Mouse (Mus musculus): Measurements from ENCODE around the gene Pde8b. TPM values are rescaled to one million over a fixed set of nuclear protein-coding genes. Genes with fewer than 3 reads are reported as not detected.

The Pde8b gene
- polyA plus RNA-seq, 1 experiment = 0.05 TPM

DNA sequence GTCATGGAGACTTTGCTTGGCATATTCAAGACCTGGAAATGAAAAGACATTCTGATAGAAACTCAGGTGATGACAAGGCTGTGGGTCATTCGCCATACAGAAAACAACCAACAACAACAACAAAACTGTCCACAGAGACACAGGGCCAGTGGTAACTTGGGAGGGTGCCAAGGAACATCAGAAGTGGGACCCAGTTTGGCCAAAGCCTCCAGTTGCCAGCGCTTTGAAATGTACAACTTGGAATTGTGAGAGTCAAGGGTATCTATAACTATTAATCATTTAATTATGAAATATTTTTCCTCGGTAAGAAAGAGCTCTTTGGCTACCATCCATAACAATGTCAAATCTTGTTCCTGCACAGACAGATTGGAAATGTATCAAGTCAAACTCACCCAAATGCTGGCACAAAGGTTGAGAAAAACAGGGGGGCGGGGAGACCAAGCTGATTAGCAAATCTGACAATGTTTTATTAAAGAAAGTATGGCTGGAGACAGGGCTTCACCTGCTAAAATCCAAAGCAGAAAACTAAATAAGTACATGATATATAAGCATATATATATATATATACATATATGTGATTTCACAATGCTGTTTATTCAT is 28.4 kb upstream of the Pde8b start:
- Histone ChIP-seq H3ac (ENCODE audit: control insufficient read depth, insufficient read length, low read depth) (no peak overlapping the region), H3K4me3 (ENCODE audit: insufficient read depth, poor library complexity, severe bottlenecking) (no peak overlapping the region), H3K79me2 (ENCODE audit: control insufficient read depth, insufficient read depth) (no peaks in the 10 kb centered on the region), H3K79me3 (ENCODE audit: low read depth) (no peaks in the 10 kb centered on the region), H3K36me3 (ENCODE audit: control insufficient read depth, insufficient read depth) (no peaks in the 10 kb centered on the region), H3K27me3 (ENCODE audit: control insufficient read depth, insufficient read depth, insufficient read length) (no peaks in the 10 kb centered on the region)
- TF ChIP-seq USF1 (IDR thresholded peaks at IDR 0.05; ENCODE audit: low read depth) = no peak
- no peak for TF ChIP-seq FOSL1 (IDR thresholded peaks at IDR 0.05; ENCODE audit: insufficient read depth, low read length, poor library complexity, severe bottlenecking)
- no peak for TF ChIP-seq CEBPB (IDR thresholded peaks at IDR 0.05; ENCODE audit: low read depth)
- TF ChIP-seq CTCF (IDR thresholded peaks at IDR 0.05; ENCODE audit: control insufficient read depth, insufficient read depth, insufficient read length) = no peak
- no peak for TF ChIP-seq MYOD1 (IDR thresholded peaks at IDR 0.05; ENCODE audit: control insufficient read depth, insufficient read length, low read depth)
- no peak for TF ChIP-seq MYOG (IDR thresholded peaks at IDR 0.05; ENCODE audit: control insufficient read depth, extremely low read depth, insufficient read length)
- TF ChIP-seq MAX (IDR thresholded peaks at IDR 0.05) = no peak

DNA sequence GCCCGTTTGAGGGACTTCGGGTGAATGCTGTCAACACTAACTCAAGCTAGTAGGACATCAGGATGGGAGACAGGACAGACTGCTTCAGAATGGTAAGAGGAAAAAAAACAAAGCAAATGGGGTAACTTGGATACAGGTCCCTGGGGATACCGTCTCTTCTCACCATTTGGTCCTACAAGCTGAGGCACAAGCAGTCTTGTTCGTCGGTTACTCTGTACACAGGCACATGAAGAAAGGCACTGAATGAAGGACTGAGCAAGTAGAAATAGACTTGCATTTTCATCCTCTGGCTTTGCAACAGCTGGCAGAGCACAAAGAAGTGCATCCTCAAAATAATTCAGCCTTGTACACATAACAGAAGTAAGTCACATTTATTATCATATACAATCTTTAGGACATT is 14.6 kb upstream of the Pde8b start:
- TF ChIP-seq USF1 (IDR thresholded peaks at IDR 0.05; ENCODE audit: low read depth) (no peak), CTCF (IDR thresholded peaks at IDR 0.05; ENCODE audit: control insufficient read depth, insufficient read depth, insufficient read length) (no peak), MYOG (IDR thresholded peaks at IDR 0.05; ENCODE audit: control insufficient read depth, extremely low read depth, insufficient read length) (no peak), FOSL1 (IDR thresholded peaks at IDR 0.05; ENCODE audit: insufficient read depth, low read length, poor library complexity, severe bottlenecking) (no peak), CEBPB (IDR thresholded peaks at IDR 0.05; ENCODE audit: low read depth) (no peak), MAX (IDR thresholded peaks at IDR 0.05) (no peak), MYOD1 (IDR thresholded peaks at IDR 0.05; ENCODE audit: control insufficient read depth, insufficient read length, low read depth) (no peak)
- Histone ChIP-seq H3K36me3 (ENCODE audit: control insufficient read depth, insufficient read depth) (no peaks in the 10 kb centered on the region), H3ac (ENCODE audit: control insufficient read depth, insufficient read length, low read depth) (no peak overlapping the region), H3K27me3 (ENCODE audit: control insufficient read depth, insufficient read depth, insufficient read length) (no peaks in the 10 kb centered on the region), H3K79me3 (ENCODE audit: low read depth) (no peaks in the 10 kb centered on the region), H3K79me2 (ENCODE audit: control insufficient read depth, insufficient read depth) (no peaks in the 10 kb centered on the region), H3K4me3 (ENCODE audit: insufficient read depth, poor library complexity, severe bottlenecking) (no peak overlapping the region)

DNA sequence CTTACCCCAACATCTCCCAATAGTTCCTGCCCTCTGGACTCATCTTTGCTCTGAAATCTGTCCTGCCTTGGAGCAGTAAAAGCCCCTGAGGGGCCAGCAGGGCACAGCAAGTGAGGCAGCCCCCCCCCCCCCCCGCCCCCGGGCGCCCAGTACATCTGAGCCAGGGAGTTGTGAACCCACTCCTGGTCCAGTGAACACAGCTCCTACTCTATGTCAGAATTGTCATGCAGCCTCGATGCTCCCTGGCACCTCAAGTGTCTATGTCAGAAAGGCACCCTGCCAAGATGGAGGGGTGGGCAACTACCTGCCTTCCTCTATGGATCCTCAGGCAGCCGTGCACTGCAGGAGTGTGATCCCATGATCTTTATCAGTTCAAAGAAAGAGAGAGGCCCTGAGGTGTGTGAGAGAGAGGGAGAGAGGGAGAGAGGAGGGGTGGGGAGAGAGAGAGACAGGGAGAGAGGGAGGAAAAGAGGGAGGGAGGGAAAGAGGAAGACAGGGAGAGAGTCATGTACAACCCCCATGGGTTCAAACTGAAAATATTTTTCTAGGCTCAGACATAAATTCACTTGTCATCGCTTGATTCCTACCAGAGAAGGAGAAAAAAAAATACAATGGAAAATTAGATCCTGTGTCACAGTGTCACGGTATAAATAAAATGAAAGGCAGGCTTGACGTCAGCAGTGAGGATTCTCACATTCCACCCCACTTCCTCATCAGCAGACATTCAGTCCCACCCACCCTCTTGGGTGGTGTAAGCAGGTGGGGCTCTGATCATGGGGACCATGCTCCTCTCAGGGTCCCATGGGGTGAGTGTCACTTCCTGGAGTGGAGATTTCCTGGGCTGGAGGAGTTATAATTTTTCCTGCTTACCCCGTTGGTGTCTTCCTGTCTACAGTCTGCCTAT is 11.0 kb upstream of the Pde8b start:
- no peak overlapping the region for H3ac ChIP-seq (ENCODE audit: control insufficient read depth, insufficient read length, low read depth)
- H3K79me2 ChIP-seq (ENCODE audit: control insufficient read depth, insufficient read depth) = no peaks in the 10 kb centered on the region
- no peaks in the 10 kb centered on the region for H3K27me3 ChIP-seq (ENCODE audit: control insufficient read depth, insufficient read depth, insufficient read length)
- no peaks in the 10 kb centered on the region for H3K36me3 ChIP-seq (ENCODE audit: control insufficient read depth, insufficient read depth)
- H3K4me3 ChIP-seq (ENCODE audit: insufficient read depth, poor library complexity, severe bottlenecking) = no peak overlapping the region
- H3K79me3 ChIP-seq (ENCODE audit: low read depth) = no peaks in the 10 kb centered on the region
- no peak for TF ChIP-seq CEBPB (IDR thresholded peaks at IDR 0.05; ENCODE audit: low read depth)
- TF ChIP-seq FOSL1 (IDR thresholded peaks at IDR 0.05; ENCODE audit: insufficient read depth, low read length, poor library complexity, severe bottlenecking) = no peak
- no peak for TF ChIP-seq USF1 (IDR thresholded peaks at IDR 0.05; ENCODE audit: low read depth)
- no peak for TF ChIP-seq MAX (IDR thresholded peaks at IDR 0.05)
- TF ChIP-seq MYOG (IDR thresholded peaks at IDR 0.05; ENCODE audit: control insufficient read depth, extremely low read depth, insufficient read length) = no peak
- no peak for TF ChIP-seq MYOD1 (IDR thresholded peaks at IDR 0.05; ENCODE audit: control insufficient read depth, insufficient read length, low read depth)
- no peak for TF ChIP-seq CTCF (IDR thresholded peaks at IDR 0.05; ENCODE audit: control insufficient read depth, insufficient read depth, insufficient read length)

DNA sequence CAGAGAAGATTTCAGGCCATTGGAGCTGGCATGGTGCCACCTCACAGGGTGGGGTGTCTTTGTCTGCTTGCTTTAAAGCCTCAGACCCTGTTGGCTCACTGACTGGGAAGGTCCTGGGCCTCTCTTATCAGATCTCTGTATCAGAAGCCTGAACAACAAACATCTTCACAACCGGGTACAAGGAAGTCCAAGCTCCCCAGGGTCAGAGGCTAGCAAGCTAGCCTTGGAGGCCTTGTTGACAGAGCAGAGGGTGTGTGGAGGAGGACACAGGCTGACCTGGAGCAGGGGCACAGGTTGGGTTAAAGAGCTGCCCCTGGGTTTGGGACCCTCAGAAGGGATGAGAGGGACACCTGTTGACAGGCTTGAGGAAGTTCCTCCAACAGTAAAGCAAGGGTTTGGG is 10.3 kb upstream of the Pde8b start:
- Histone ChIP-seq H3K36me3 (ENCODE audit: control insufficient read depth, insufficient read depth) (no peaks in the 10 kb centered on the region), H3K79me3 (ENCODE audit: low read depth) (no peaks in the 10 kb centered on the region), H3ac (ENCODE audit: control insufficient read depth, insufficient read length, low read depth) (no peak overlapping the region), H3K79me2 (ENCODE audit: control insufficient read depth, insufficient read depth) (no peaks in the 10 kb centered on the region), H3K27me3 (ENCODE audit: control insufficient read depth, insufficient read depth, insufficient read length) (no peaks in the 10 kb centered on the region), H3K4me3 (ENCODE audit: insufficient read depth, poor library complexity, severe bottlenecking) (no peak overlapping the region)
- TF ChIP-seq MAX (IDR thresholded peaks at IDR 0.05) (no peak), USF1 (IDR thresholded peaks at IDR 0.05; ENCODE audit: low read depth) (no peak), MYOG (IDR thresholded peaks at IDR 0.05; ENCODE audit: control insufficient read depth, extremely low read depth, insufficient read length) (no peak), FOSL1 (IDR thresholded peaks at IDR 0.05; ENCODE audit: insufficient read depth, low read length, poor library complexity, severe bottlenecking) (no peak), MYOD1 (IDR thresholded peaks at IDR 0.05; ENCODE audit: control insufficient read depth, insufficient read length, low read depth) (no peak), CTCF (IDR thresholded peaks at IDR 0.05; ENCODE audit: control insufficient read depth, insufficient read depth, insufficient read length) (no peak), CEBPB (IDR thresholded peaks at IDR 0.05; ENCODE audit: low read depth) (no peak)

DNA sequence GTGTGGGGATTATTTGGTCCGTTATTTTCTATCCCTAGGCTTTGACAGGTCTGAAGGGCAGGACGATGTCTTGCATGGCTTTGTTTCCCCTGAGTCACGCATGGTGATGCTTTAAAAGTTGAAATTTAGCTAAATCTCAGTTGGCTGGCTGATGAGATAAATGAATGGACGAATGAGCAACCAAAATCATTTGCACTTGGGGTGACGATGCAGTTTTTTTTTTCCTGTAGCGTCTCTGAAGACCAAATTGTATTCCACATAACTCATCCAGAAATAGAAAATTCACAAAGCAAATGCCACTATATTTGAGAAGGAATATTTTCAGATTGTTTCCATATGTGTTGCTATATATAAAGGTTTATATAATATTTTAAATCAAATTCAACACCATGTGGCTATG is 6.9 kb upstream of the Pde8b start:
- no peaks in the 10 kb centered on the region for H3K79me3 ChIP-seq (ENCODE audit: low read depth)
- TF ChIP-seq CTCF (IDR thresholded peaks at IDR 0.05; ENCODE audit: control insufficient read depth, insufficient read depth, insufficient read length) = no peak
- no peak for TF ChIP-seq MAX (IDR thresholded peaks at IDR 0.05)
- no peak for TF ChIP-seq FOSL1 (IDR thresholded peaks at IDR 0.05; ENCODE audit: insufficient read depth, low read length, poor library complexity, severe bottlenecking)
- TF ChIP-seq USF1 (IDR thresholded peaks at IDR 0.05; ENCODE audit: low read depth) = no peak
- no peak for TF ChIP-seq MYOG (IDR thresholded peaks at IDR 0.05; ENCODE audit: control insufficient read depth, extremely low read depth, insufficient read length)
- TF ChIP-seq CEBPB (IDR thresholded peaks at IDR 0.05; ENCODE audit: low read depth) = no peak
- TF ChIP-seq MYOD1 (IDR thresholded peaks at IDR 0.05; ENCODE audit: control insufficient read depth, insufficient read length, low read depth) = no peak
- no peaks in the 10 kb centered on the region for H3K79me2 ChIP-seq (ENCODE audit: control insufficient read depth, insufficient read depth)
- H3ac ChIP-seq (ENCODE audit: control insufficient read depth, insufficient read length, low read depth) = no peak overlapping the region
- H3K4me3 ChIP-seq (ENCODE audit: insufficient read depth, poor library complexity, severe bottlenecking) = no peak overlapping the region
- H3K27me3 ChIP-seq (ENCODE audit: control insufficient read depth, insufficient read depth, insufficient read length) = no peaks in the 10 kb centered on the region
- no peaks in the 10 kb centered on the region for H3K36me3 ChIP-seq (ENCODE audit: control insufficient read depth, insufficient read depth)

Data from C2C12 (cell line).